Mouse (Mus musculus): ENCODE measurements around the gene Fbxo28.

The Fbxo28 gene

GRCm38 (mm10) chr1:182340821-182341781 lies at the start of gene Fbxo28:
TSS of gene Fbxo28 (minus strand) at chr1:182341629.
- DNase-seq (ENCODE audit: low read depth, low spot score) = peak; percentile 72
- Histone ChIP-seq H3K27me3 (ENCODE audit: control insufficient read depth, insufficient read depth, low read length, poor library complexity, severe bottlenecking) (no peaks in the 10 kb centered on the region), H3K36me3 (ENCODE audit: control insufficient read depth, insufficient read depth, low read length, poor library complexity, severe bottlenecking) (0 out of 2 replicates have a peak, but pooled peaks cover 2% of the 10 kb centered on the region)

- Histone ChIP-seq H3K36me3 (ENCODE audit: control insufficient read depth, insufficient read depth, low read length, poor library complexity, severe bottlenecking) (no peaks in the 10 kb centered on the region), H3K27me3 (ENCODE audit: control insufficient read depth, insufficient read depth, low read length, poor library complexity, severe bottlenecking) (no peaks in the 10 kb centered on the region)
- DNase-seq (ENCODE audit: low read depth, low spot score) = no peak
Measured at GRCm38 (mm10) chr1:182388729-182389128, 47.3 kb upstream of the Fbxo28 start.

- Histone ChIP-seq H3K36me3 (ENCODE audit: control insufficient read depth, insufficient read depth, low read length, poor library complexity, severe bottlenecking) (no peaks in the 10 kb centered on the region), H3K27me3 (ENCODE audit: control insufficient read depth, insufficient read depth, low read length, poor library complexity, severe bottlenecking) (no peaks in the 10 kb centered on the region)
- DNase-seq (ENCODE audit: low read depth, low spot score) = no peak
Measured at GRCm38 (mm10) chr1:182386449-182386848, 45.0 kb upstream of the Fbxo28 start.

GRCm38 (mm10) chr1:182383096-182383495 lies 41.7 kb upstream of the Fbxo28 start:
- Histone ChIP-seq H3K27me3 (ENCODE audit: control insufficient read depth, insufficient read depth, low read length, poor library complexity, severe bottlenecking) (no peaks in the 10 kb centered on the region), H3K36me3 (ENCODE audit: control insufficient read depth, insufficient read depth, low read length, poor library complexity, severe bottlenecking) (no peaks in the 10 kb centered on the region)
- DNase-seq (ENCODE audit: low read depth, low spot score) = no peak

- Histone ChIP-seq H3K36me3 (ENCODE audit: control insufficient read depth, insufficient read depth, low read length, poor library complexity, severe bottlenecking) (no peaks in the 10 kb centered on the region), H3K27me3 (ENCODE audit: control insufficient read depth, insufficient read depth, low read length, poor library complexity, severe bottlenecking) (no peaks in the 10 kb centered on the region)
- peak; percentile 31 for DNase-seq (ENCODE audit: low read depth, low spot score)
Measured at GRCm38 (mm10) chr1:182381327-182381726, 39.9 kb upstream of the Fbxo28 start.

GRCm38 (mm10) chr1:182380683-182381082 lies 39.3 kb upstream of the Fbxo28 start:
- no peak for DNase-seq (ENCODE audit: low read depth, low spot score)
- Histone ChIP-seq H3K36me3 (ENCODE audit: control insufficient read depth, insufficient read depth, low read length, poor library complexity, severe bottlenecking) (no peaks in the 10 kb centered on the region), H3K27me3 (ENCODE audit: control insufficient read depth, insufficient read depth, low read length, poor library complexity, severe bottlenecking) (no peaks in the 10 kb centered on the region)

GRCm38 (mm10) chr1:182378876-182379275 lies 37.4 kb upstream of the Fbxo28 start:
- no peaks in the 10 kb centered on the region for H3K36me3 ChIP-seq (ENCODE audit: control insufficient read depth, insufficient read depth, low read length, poor library complexity, severe bottlenecking)
- no peak for DNase-seq (ENCODE audit: low read depth, low spot score)
- H3K27me3 ChIP-seq (ENCODE audit: control insufficient read depth, insufficient read depth, low read length, poor library complexity, severe bottlenecking) = no peaks in the 10 kb centered on the region

- Histone ChIP-seq H3K36me3 (ENCODE audit: control insufficient read depth, insufficient read depth, low read length, poor library complexity, severe bottlenecking) (no peaks in the 10 kb centered on the region), H3K27me3 (ENCODE audit: control insufficient read depth, insufficient read depth, low read length, poor library complexity, severe bottlenecking) (no peaks in the 10 kb centered on the region)
- no peak for DNase-seq (ENCODE audit: low read depth, low spot score)
Measured at GRCm38 (mm10) chr1:182378205-182378835, 36.9 kb upstream of the Fbxo28 start.

- Histone ChIP-seq H3K27me3 (ENCODE audit: control insufficient read depth, insufficient read depth, low read length, poor library complexity, severe bottlenecking) (no peaks in the 10 kb centered on the region), H3K36me3 (ENCODE audit: control insufficient read depth, insufficient read depth, low read length, poor library complexity, severe bottlenecking) (no peaks in the 10 kb centered on the region)
- DNase-seq (ENCODE audit: low read depth, low spot score) = no peak
Measured at GRCm38 (mm10) chr1:182377519-182377918, 36.1 kb upstream of the Fbxo28 start.

- DNase-seq (ENCODE audit: low read depth, low spot score) = no peak
- no peaks in the 10 kb centered on the region for H3K27me3 ChIP-seq (ENCODE audit: control insufficient read depth, insufficient read depth, low read length, poor library complexity, severe bottlenecking)
- no peaks in the 10 kb centered on the region for H3K36me3 ChIP-seq (ENCODE audit: control insufficient read depth, insufficient read depth, low read length, poor library complexity, severe bottlenecking)
Measured at GRCm38 (mm10) chr1:182376826-182377225, 35.4 kb upstream of the Fbxo28 start.

GRCm38 (mm10) chr1:182376221-182376620 lies 34.8 kb upstream of the Fbxo28 start:
- no peaks in the 10 kb centered on the region for H3K27me3 ChIP-seq (ENCODE audit: control insufficient read depth, insufficient read depth, low read length, poor library complexity, severe bottlenecking)
- H3K36me3 ChIP-seq (ENCODE audit: control insufficient read depth, insufficient read depth, low read length, poor library complexity, severe bottlenecking) = no peaks in the 10 kb centered on the region
- peak; percentile 71 for DNase-seq (ENCODE audit: low read depth, low spot score)

GRCm38 (mm10) chr1:182371891-182372290 lies 30.5 kb upstream of the Fbxo28 start:
- Histone ChIP-seq H3K27me3 (ENCODE audit: control insufficient read depth, insufficient read depth, low read length, poor library complexity, severe bottlenecking) (no peaks in the 10 kb centered on the region), H3K36me3 (ENCODE audit: control insufficient read depth, insufficient read depth, low read length, poor library complexity, severe bottlenecking) (no peaks in the 10 kb centered on the region)
- no peak for DNase-seq (ENCODE audit: low read depth, low spot score)

- Histone ChIP-seq H3K27me3 (ENCODE audit: control insufficient read depth, insufficient read depth, low read length, poor library complexity, severe bottlenecking) (no peaks in the 10 kb centered on the region), H3K36me3 (ENCODE audit: control insufficient read depth, insufficient read depth, low read length, poor library complexity, severe bottlenecking) (no peaks in the 10 kb centered on the region)
- DNase-seq (ENCODE audit: low read depth, low spot score) = no peak
Measured at GRCm38 (mm10) chr1:182369435-182369834, 28.0 kb upstream of the Fbxo28 start.

GRCm38 (mm10) chr1:182368782-182369181 lies 27.4 kb upstream of the Fbxo28 start:
- Histone ChIP-seq H3K36me3 (ENCODE audit: control insufficient read depth, insufficient read depth, low read length, poor library complexity, severe bottlenecking) (no peaks in the 10 kb centered on the region), H3K27me3 (ENCODE audit: control insufficient read depth, insufficient read depth, low read length, poor library complexity, severe bottlenecking) (no peaks in the 10 kb centered on the region)
- DNase-seq (ENCODE audit: low read depth, low spot score) = no peak

GRCm38 (mm10) chr1:182368309-182368708 lies 26.9 kb upstream of the Fbxo28 start:
- no peak for DNase-seq (ENCODE audit: low read depth, low spot score)
- H3K36me3 ChIP-seq (ENCODE audit: control insufficient read depth, insufficient read depth, low read length, poor library complexity, severe bottlenecking) = no peaks in the 10 kb centered on the region
- no peaks in the 10 kb centered on the region for H3K27me3 ChIP-seq (ENCODE audit: control insufficient read depth, insufficient read depth, low read length, poor library complexity, severe bottlenecking)

Data from splenic B cell, adult 2 months (primary cell).